Mouse (Mus musculus) testis, postnatal 10 days (tissue): ENCODE data around the gene Glce.
A peak's percentile ranks its signal among the peaks of the same experiment; 100 is the strongest.

Source experiments
- DNase-seq: peaks from one replicate; pipeline ENCODE4 v3.0.0; 2021; ENCODE audit warnings: low spot score

The Glce gene

GRCm38 (mm10) chr9:62122508-62123215 is at the start of gene Glce:
Glce (minus strand) TSS chr9:62122655.
- DNase-seq = peak; percentile 97

GRCm38 (mm10) chr9:62172239-62172638 is 49.8 kb upstream of the Glce start:
- DNase-seq = no peak

GRCm38 (mm10) chr9:62170921-62171320 is 48.5 kb upstream of the Glce start:
- no peak for DNase-seq

GRCm38 (mm10) chr9:62166621-62167020 is 44.2 kb upstream of the Glce start:
- no peak for DNase-seq

- no peak for DNase-seq
These were observed 43.7 kb upstream of the Glce start for GRCm38 (mm10) chr9:62166186-62166585.

- DNase-seq = no peak
These were observed 40.4 kb upstream of the Glce start for GRCm38 (mm10) chr9:62162889-62163291.

- DNase-seq = no peak
These were observed 38.3 kb upstream of the Glce start for GRCm38 (mm10) chr9:62160788-62161187.

- DNase-seq = no peak
These were observed 36.3 kb upstream of the Glce start for GRCm38 (mm10) chr9:62158746-62159145.

- no peak for DNase-seq
These were observed 33.4 kb upstream of the Glce start for GRCm38 (mm10) chr9:62155821-62156220.

GRCm38 (mm10) chr9:62155400-62155799 is 32.9 kb upstream of the Glce start:
- no peak for DNase-seq

GRCm38 (mm10) chr9:62154956-62155355 is 32.5 kb upstream of the Glce start:
- no peak for DNase-seq

- no peak for DNase-seq
These were observed 32.1 kb upstream of the Glce start for GRCm38 (mm10) chr9:62154551-62154950.

GRCm38 (mm10) chr9:62153263-62153662 is 30.8 kb upstream of the Glce start:
- no peak for DNase-seq

GRCm38 (mm10) chr9:62152506-62152905 is 30.1 kb upstream of the Glce start:
- DNase-seq = no peak

- no peak for DNase-seq
These were observed 22.7 kb upstream of the Glce start for GRCm38 (mm10) chr9:62145198-62145597.

GRCm38 (mm10) chr9:62143428-62143827 is 21.0 kb upstream of the Glce start:
- no peak for DNase-seq

GRCm38 (mm10) chr9:62139027-62139426 is 16.6 kb upstream of the Glce start:
- DNase-seq = no peak

- DNase-seq = peak; percentile 52
These were observed 14.8 kb upstream of the Glce start for GRCm38 (mm10) chr9:62137259-62137658.

GRCm38 (mm10) chr9:62132005-62132782 is 9.7 kb upstream of the Glce start:
- no peak for DNase-seq

- DNase-seq = no peak
These were observed 8.3 kb upstream of the Glce start for GRCm38 (mm10) chr9:62130746-62131145.

GRCm38 (mm10) chr9:62128056-62128455 is 5.6 kb upstream of the Glce start:
- no peak for DNase-seq

- DNase-seq = no peak
These were observed 3.6 kb upstream of the Glce start for GRCm38 (mm10) chr9:62125986-62126575.

- DNase-seq = no peak
These were observed 1.8 kb upstream of the Glce start for GRCm38 (mm10) chr9:62124266-62124665.
